Comparison of ENCODE assay signal across 8 mouse cellular contexts in genomic region chr13:58543066-58543465, GRCm38 (mm10).
DNase-seq lines count a peak whose midpoint lies in the region; ATAC-seq and TF ChIP-seq lines count a peak whose summit lies in the region.

No protein-coding gene starts in this region.

- ATAC-seq in forebrain, postnatal 0 days: no peak; the same call in 1 of the 2 replicates
- peak; percentile 65; the same call in 1 of the 2 replicates for ATAC-seq in lung, embryonic 15.5 days (ENCODE audit: borderline replicate concordance, extremely low read depth, low FRiP score, low TSS enrichment)

- WGBS in forebrain, postnatal 0 days: 41% methylated on average over 7 of the region's 7 CpGs
- 37% methylated on average over 7 of the region's 7 CpGs for WGBS in lung, embryonic 15.5 days

- in situ Hi-C loops in ES-E14 (cut with MboI; ENCODE audit: low sequenced_read_pairs in 2 of 2, unreplicated experiment in 2 of 2): loop anchor here (10.0 to 25.0 kb wide), 2 partner anchors 256 to 258 kb away; partner anchors contain the start of gene Gkap1 (in 1 of the 2)

- H3K27ac ChIP-seq in ES-E14 (ENCODE audit: insufficient read depth, low read depth, low read length, poor library complexity, severe bottlenecking): no peak overlapping the region
- peak overlapping the region; percentile 74 for H3K27ac ChIP-seq in forebrain, postnatal 0 days (ENCODE audit: low read depth, low read length)
- no peak overlapping the region for H3K27ac ChIP-seq in lung, embryonic 15.5 days

- H3K9ac ChIP-seq in ES-E14 (ENCODE audit: insufficient read depth, low read depth, low read length, poor library complexity, severe bottlenecking): no peak overlapping the region
- no peak overlapping the region for H3K9ac ChIP-seq in forebrain, postnatal 0 days
- H3K9ac ChIP-seq in lung, embryonic 15.5 days: no peak overlapping the region

- intact Hi-C loops in heart, postnatal 36 days (cut with DNase I): loop anchor here (1.0 to 10.0 kb wide), 5 partner anchors 142 to 526 kb away; partner anchors contain the start of gene 2210016F16Rik

- H3K4me3 ChIP-seq in ES-E14 (ENCODE audit: insufficient read depth in 1 of 2, low read depth in 1 of 2, low read length in 2 of 2, poor library complexity in 1 of 2, severe bottlenecking in 1 of 2): no peak overlapping the region
- no peak overlapping the region for H3K4me3 ChIP-seq in forebrain, postnatal 0 days (ENCODE audit: low read depth, low read length)
- no peak overlapping the region for H3K4me3 ChIP-seq in lung, embryonic 15.5 days

- peak; percentile 90 for TF ChIP-seq CTCF in forebrain, postnatal 0 days (IDR thresholded peaks at IDR 0.05; ENCODE audit: low read depth)

- DNase-seq in ES-E14 (ENCODE audit: low read depth, low spot score): peak; percentile 59
- peak; percentile 23 for DNase-seq in cerebellum, adult 11-12 months
- DNase-seq in forebrain, postnatal 0 days: peak; percentile 78
- DNase-seq in heart, postnatal 36 days: peak; percentile 81 to 83
- DNase-seq in layer of hippocampus, adult 18-20 months (ENCODE audit: low spot score in 2 of 2): peak; percentile 69 to 85
- DNase-seq in ovary, postnatal 14 days (ENCODE audit: low spot score): peak; percentile 77
- peak; percentile 71 for DNase-seq in thymus, postnatal 14 days

- no peaks in the 10 kb centered on the region for H3K27me3 ChIP-seq in forebrain, postnatal 0 days (ENCODE audit: insufficient read depth, low read length)
- no peaks in the 10 kb centered on the region for H3K27me3 ChIP-seq in lung, embryonic 15.5 days

- H3K4me2 ChIP-seq in forebrain, postnatal 0 days (ENCODE audit: low read depth): no peak overlapping the region
- no peak overlapping the region for H3K4me2 ChIP-seq in lung, embryonic 15.5 days

- H3K9me3 ChIP-seq in ES-E14 (ENCODE audit: control insufficient read depth, insufficient read depth, low read depth, low read length): no peaks in the 10 kb centered on the region
- no peaks in the 10 kb centered on the region for H3K9me3 ChIP-seq in forebrain, postnatal 0 days (ENCODE audit: low read length)
- H3K9me3 ChIP-seq in lung, embryonic 15.5 days: no peaks in the 10 kb centered on the region

- H3K4me1 ChIP-seq in ES-E14 (ENCODE audit: control insufficient read depth in 2 of 2, insufficient read depth in 2 of 2, low read length in 2 of 2, poor library complexity in 1 of 2): peaks cover 0 to 2% of the 10 kb centered on the region in 2 experiments; a peak in 2 of 4 replicates
- peaks cover 30% of the 10 kb centered on the region for H3K4me1 ChIP-seq in forebrain, postnatal 0 days (ENCODE audit: insufficient read depth)
- H3K4me1 ChIP-seq in lung, embryonic 15.5 days: no peaks in the 10 kb centered on the region

- H3K36me3 ChIP-seq in ES-E14 (ENCODE audit: control insufficient read depth, insufficient read depth, low read length, poor library complexity, severe bottlenecking): no peaks in the 10 kb centered on the region
- no peaks in the 10 kb centered on the region for H3K36me3 ChIP-seq in forebrain, postnatal 0 days (ENCODE audit: insufficient read depth)
- H3K36me3 ChIP-seq in lung, embryonic 15.5 days: no peaks in the 10 kb centered on the region

TF ChIP-seq in ES-E14, 5 proteins besides CTCF, POLR2A, EP300 and RAD21:
- TF ChIP-seq ZC3H11A (IDR thresholded peaks at IDR 0.05; ENCODE audit: borderline replicate concordance, low read depth, low read length) (peak; percentile 94), MAFK (IDR thresholded peaks at IDR 0.05; ENCODE audit: insufficient read depth, low read depth, low read length) (no peak)

Comparison
In these comparisons a context has a peak if more than half of its experiments do, and no peak if none do; other contexts are left out.
1. DNase-seq: peak in every context shown above with its lines; median percentile 82 in heart, postnatal 36 days; 78 in forebrain, postnatal 0 days; 77 in layer of hippocampus, adult 18-20 months; 77 in ovary, postnatal 14 days; 71 in thymus, postnatal 14 days; 59 in ES-E14; 23 in cerebellum, adult 11-12 months.